Mouse (Mus musculus) E14TG2a.4 (cell line): Measurements from ENCODE around the gene Plcl2.

Source experiments
- CTCF ChIP-seq: conservative IDR thresholded peaks from 2 replicates; pipeline ENCODE4 v1.5.1; 2014; ENCODE audit warnings: low read length
- POU5F1 ChIP-seq: IDR thresholded peaks from 2 replicates; pipeline ENCODE4 v1.6.1; 2014; ENCODE audit warnings: low read length, borderline replicate concordance

GRCm38 (mm10) chr17:50717586-50717985 is 208.4 kb downstream of the Plcl2 start:
- TF ChIP-seq CTCF (no peak), POU5F1 (no peak)
